Mouse (Mus musculus) lung, embryonic 15.5 days (tissue): ENCODE data around the gene Sptan1. TPM values are rescaled to one million over a fixed set of nuclear protein-coding genes. Genes with fewer than 3 reads are reported as not detected.
A peak's percentile ranks its signal among the peaks of the same experiment; 100 is the strongest.

Experiments
- ATAC-seq: fragments of 200-750 bp; cut with Nextera tagmentation; 2 replicates; pipeline ENCODE4 v1.8.0; 2017; ENCODE audit warnings: moderate number of reproducible peaks, borderline replicate concordance; ENCODE audit not compliant: low FRiP score, low TSS enrichment; ENCODE audit errors: extremely low read depth
- H3K27ac ChIP-seq: fragments of 300-500 bp; sonication (generic); 2 replicates; pipeline ENCODE4 v1.5.1; 2015; ENCODE audit warnings: moderate library complexity, mild to moderate bottlenecking, inconsistent platforms
- H3K27me3 ChIP-seq: fragments of 300-500 bp; sonication (generic); 2 replicates; pipeline ENCODE4 v1.6.1; 2015; ENCODE audit warnings: inconsistent platforms
- H3K36me3 ChIP-seq: fragments of 300-500 bp; sonication (generic); 2 replicates; pipeline ENCODE4 v1.6.1; 2015; ENCODE audit warnings: inconsistent platforms
- H3K4me1 ChIP-seq: fragments of 300-500 bp; sonication (generic); 2 replicates; pipeline ENCODE4 v1.6.1; 2015; ENCODE audit warnings: inconsistent platforms
- H3K4me2 ChIP-seq: fragments of 300-500 bp; sonication (generic); 2 replicates; pipeline ENCODE4 v1.6.1; 2015; ENCODE audit warnings: inconsistent platforms, mild to moderate bottlenecking, moderate library complexity
- H3K4me3 ChIP-seq: fragments of 300-500 bp; sonication (generic); 2 replicates; pipeline ENCODE4 v1.5.1; 2015; ENCODE audit warnings: mild to moderate bottlenecking, inconsistent platforms
- H3K9ac ChIP-seq: fragments of 300-500 bp; sonication (generic); 2 replicates; pipeline ENCODE4 v1.6.1; 2015; ENCODE audit warnings: inconsistent platforms
- H3K9me3 ChIP-seq: fragments of 300-500 bp; sonication (generic); 2 replicates; pipeline ENCODE4 v1.6.1; 2016; ENCODE audit warnings: inconsistent platforms
- WGBS: fragments of 180-500 bp; shearing (Covaris S2); methylation state at CpG from one replicate; pipeline ENCODE4 v1.1.7; 2015; 5-methylcytosine and 5-hydroxymethylcytosine counted together
- microRNA-seq: library from miRNA; unstranded; fragments of <30 nt; microRNA quantifications from one replicate; pipeline ENCODE4, GENCODE M21; 2016
- polyA plus RNA-seq: library from polyadenylated mRNA; unstranded; fragments of >200 nt; fragmentation: Nextera tagmentation; extraction: Ambion mirVana; gene quantifications from 2 replicates; pipeline ENCODE4 v1.2.1, GENCODE M21; 2015

Sptan1 gene
- polyA plus RNA-seq, 1 experiment from 2014 or later, result 102 TPM

DNA sequence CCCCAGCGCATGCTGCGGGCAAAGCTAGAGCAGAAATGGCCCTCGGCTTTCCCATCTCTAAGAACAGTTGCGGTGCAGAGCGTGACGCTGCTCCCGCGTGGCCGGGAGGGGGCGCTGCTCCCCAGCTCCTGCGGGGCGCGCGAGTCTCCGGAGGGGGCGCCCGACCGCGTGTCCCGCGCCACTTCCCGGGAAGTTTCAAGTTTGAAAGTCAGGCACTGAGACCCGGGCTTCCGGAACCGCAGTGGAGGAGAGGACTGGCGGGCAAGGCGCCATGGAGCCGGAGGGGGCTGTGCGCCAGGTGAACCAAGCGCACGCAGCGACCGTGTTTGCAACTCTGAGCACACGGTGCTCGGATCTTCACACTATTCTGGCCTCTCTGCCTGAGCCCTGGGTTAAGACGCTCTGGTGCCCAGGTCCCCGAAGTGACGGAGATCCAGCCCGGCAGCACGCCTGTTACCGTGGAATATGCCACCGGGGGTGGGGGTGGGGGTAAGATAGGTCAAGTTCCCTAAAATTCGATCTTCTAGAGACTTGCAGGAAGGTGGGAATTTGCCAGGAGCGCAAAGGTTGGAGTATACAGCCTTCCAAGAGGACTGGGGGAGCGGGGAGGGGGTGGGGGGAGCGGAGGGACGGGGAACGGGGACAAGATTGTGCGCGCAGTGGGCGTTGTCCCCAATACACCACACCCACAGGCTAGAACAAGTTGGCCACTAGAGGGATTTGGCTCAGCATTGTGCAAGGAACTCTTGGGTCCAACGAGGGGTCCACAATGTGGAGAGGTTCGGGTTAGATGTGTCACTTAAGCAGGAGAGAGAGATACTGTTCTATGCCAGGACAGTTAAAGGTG lies 112.4 kb downstream of the Sptan1 start, which contains the start of gene Pkn3:
Gene Pkn3, plus strand, starts transcription at position 183 of the 847 bp plus-strand sequence.
- peak within 1 kb of the TSS; percentile 97 for H3K4me2 ChIP-seq
- peak within 1 kb of the TSS; percentile 97 for H3K27ac ChIP-seq
- peak; percentile 82 for ATAC-seq
- H3K4me1 ChIP-seq, result peaks cover 17% of the 10 kb centered on the region
- H3K4me3 ChIP-seq, result peak within 1 kb of the TSS; percentile 76
- H3K9me3 ChIP-seq, result no peaks in the 10 kb centered on the region
- under 1% methylated on average over 53 of the region's 53 CpGs for WGBS
- H3K36me3 ChIP-seq, result peaks cover 10% of the 10 kb centered on the region
- no peaks in the 10 kb centered on the region for H3K27me3 ChIP-seq
- H3K9ac ChIP-seq, result peak within 1 kb of the TSS; percentile 80

DNA sequence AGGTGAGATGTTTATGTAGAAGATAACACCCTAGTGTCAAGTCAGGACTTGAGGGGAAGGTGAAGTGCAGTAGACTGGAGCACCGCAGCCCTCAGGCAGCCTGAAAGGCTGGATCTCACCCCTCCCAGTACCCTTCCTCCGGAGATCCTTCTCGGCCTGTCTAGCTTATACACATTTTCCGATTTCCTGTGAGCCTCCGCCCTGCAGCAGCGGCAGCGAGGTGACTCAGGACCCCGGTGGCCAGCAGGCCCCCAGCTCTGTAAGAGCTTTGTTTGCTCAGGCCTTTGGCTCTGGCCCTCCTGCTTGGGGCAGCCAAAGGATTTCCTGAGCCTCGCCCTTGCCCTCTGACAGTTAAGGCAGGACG lies 113.0 kb downstream of the Sptan1 start:
- no peaks in the 10 kb centered on the region for H3K27me3 ChIP-seq
- H3K9me3 ChIP-seq, result no peaks in the 10 kb centered on the region
- H3K36me3 ChIP-seq, result peaks cover 4% of the 10 kb centered on the region; the same call in 1 of the 2 replicates
- peak overlapping the region; percentile 97 for H3K4me2 ChIP-seq
- 0 out of 2 replicates have a peak, but pooled peaks have one; percentile 9 for ATAC-seq
- H3K9ac ChIP-seq, result peak overlapping the region; percentile 80
- H3K4me3 ChIP-seq, result peak overlapping the region; percentile 76
- WGBS, result 8% methylated on average over 10 of the region's 10 CpGs
- peak overlapping the region; percentile 97 for H3K27ac ChIP-seq
- peaks cover 17% of the 10 kb centered on the region for H3K4me1 ChIP-seq

DNA sequence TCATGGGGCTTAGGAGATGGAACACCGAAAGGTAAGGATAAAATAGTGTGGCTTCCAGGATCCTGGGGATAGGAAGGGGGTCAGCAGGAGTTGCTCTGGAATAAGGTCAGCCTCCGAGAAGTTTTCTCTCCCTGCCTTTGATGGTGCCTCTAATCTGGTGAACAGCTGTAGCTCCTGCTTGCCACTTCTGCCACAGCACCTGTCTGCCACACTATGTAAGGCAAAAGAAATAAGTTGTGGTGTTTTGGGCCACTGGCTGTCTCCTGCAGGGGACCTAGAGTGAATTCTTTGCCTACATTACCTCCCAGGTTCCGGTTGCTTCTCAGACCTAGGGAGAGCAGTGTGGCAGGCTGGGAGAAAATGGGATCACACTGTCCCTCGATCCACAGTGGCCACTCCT lies 113.4 kb downstream of the Sptan1 start:
- H3K9me3 ChIP-seq, result no peaks in the 10 kb centered on the region
- H3K4me3 ChIP-seq, result peak overlapping the region; percentile 76
- ATAC-seq, result no peak
- peaks cover under 1% of the 10 kb centered on the region; the same call in 1 of the 2 replicates for H3K36me3 ChIP-seq
- H3K27me3 ChIP-seq, result no peaks in the 10 kb centered on the region
- H3K27ac ChIP-seq, result peak overlapping the region; percentile 97
- H3K9ac ChIP-seq, result peak overlapping the region; percentile 80
- WGBS, result 61% methylated on average over 4 of the region's 4 CpGs
- H3K4me1 ChIP-seq, result peaks cover 17% of the 10 kb centered on the region
- H3K4me2 ChIP-seq, result peak overlapping the region; percentile 97

DNA sequence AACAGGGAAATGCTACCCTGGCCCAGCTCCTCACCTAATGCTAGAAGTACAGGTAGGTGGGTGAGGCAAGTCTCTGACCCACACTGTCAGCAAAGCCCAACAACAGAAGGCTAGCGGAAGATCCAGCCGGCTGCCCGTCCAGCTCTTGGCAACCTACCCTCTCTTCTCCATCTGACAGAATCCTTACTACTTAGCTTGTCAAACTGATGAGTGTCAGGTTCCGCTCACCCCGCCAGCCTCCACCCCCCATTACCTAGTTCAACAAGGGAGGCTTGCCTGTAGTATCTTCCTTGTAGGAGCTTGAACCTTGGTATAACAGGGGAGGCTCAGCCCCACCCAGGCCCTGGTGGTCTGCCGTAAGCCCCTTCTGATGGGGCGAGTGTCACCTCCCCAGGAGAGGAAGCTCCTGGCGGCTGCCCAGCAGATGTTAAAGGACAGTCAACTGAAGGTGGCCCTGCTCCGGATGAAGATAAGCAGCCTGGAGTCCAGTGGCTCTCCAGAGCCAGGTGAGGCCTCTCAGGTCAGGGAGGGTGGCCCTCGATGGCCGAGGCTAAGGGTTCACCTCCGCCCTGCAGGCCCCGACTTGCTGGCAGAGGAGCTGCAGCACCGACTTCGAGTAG lies 114.9 kb downstream of the Sptan1 start:
- no peak overlapping the region for H3K9ac ChIP-seq
- no peaks in the 10 kb centered on the region for H3K9me3 ChIP-seq
- no peaks in the 10 kb centered on the region for H3K27me3 ChIP-seq
- no peak overlapping the region for H3K4me3 ChIP-seq
- ATAC-seq, result no peak
- WGBS, result 79% methylated on average over 15 of the region's 15 CpGs
- no peak overlapping the region for H3K4me2 ChIP-seq
- no peak overlapping the region for H3K27ac ChIP-seq
- no peaks in the 10 kb centered on the region for H3K36me3 ChIP-seq
- peaks cover 29% of the 10 kb centered on the region for H3K4me1 ChIP-seq

Small RNA genes within 50 kb of the gene (microRNA-seq; reads per million reads assigned to microRNA genes)
- not detected for gene Mir6997

Other genes with a start within 250 kb of the Sptan1 start
- gene Gm13420, start 213.9 kb upstream of the Sptan1 start, polyA plus RNA-seq, result 1.7 TPM in 2 replicates
- 0.28 TPM in 1 of 2 replicates, not detected in the other for gene Gm13547, start 206.2 kb upstream of the Sptan1 start, polyA plus RNA-seq
- 28.3 and 30.3 TPM in 2 replicates for gene Coq4, start 178.1 kb upstream of the Sptan1 start, polyA plus RNA-seq
- gene Trub2, start 177.1 kb upstream of the Sptan1 start, polyA plus RNA-seq, result 38.0 and 38.4 TPM in 2 replicates
- gene Slc27a4, start 162.9 kb upstream of the Sptan1 start, polyA plus RNA-seq, result 14.9 and 15.4 TPM in 2 replicates
- 22.0 and 27.2 TPM in 2 replicates for gene Urm1, start 145.5 kb upstream of the Sptan1 start, polyA plus RNA-seq
- gene Cercam, start 96.4 kb upstream of the Sptan1 start, polyA plus RNA-seq, result 12.2 and 12.9 TPM in 2 replicates
- 55.8 and 62.3 TPM in 2 replicates for gene Odf2, start 76.3 kb upstream of the Sptan1 start, polyA plus RNA-seq
- 64.5 and 67.9 TPM in 2 replicates for gene Gle1, start 30.1 kb upstream of the Sptan1 start, polyA plus RNA-seq
- gene Wdr34, start 83.3 kb downstream of the Sptan1 start, polyA plus RNA-seq, result 34.0 and 34.5 TPM in 2 replicates
- 449 and 465 TPM in 2 replicates for gene Set, start 91.8 kb downstream of the Sptan1 start, polyA plus RNA-seq
- gene Pkn3, start 112.1 kb downstream of the Sptan1 start, polyA plus RNA-seq, result 13.2 and 14.7 TPM in 2 replicates
- 31.4 and 32.5 TPM in 2 replicates for gene Zdhhc12, start 128.1 kb downstream of the Sptan1 start, polyA plus RNA-seq
- gene Zer1, start 159.0 kb downstream of the Sptan1 start, polyA plus RNA-seq, result 6.5 and 8.1 TPM in 2 replicates
- 8.3 and 9.5 TPM in 2 replicates for gene Tbc1d13, start 168.2 kb downstream of the Sptan1 start, polyA plus RNA-seq
- 16.2 and 16.7 TPM in 2 replicates for gene Endog, start 205.9 kb downstream of the Sptan1 start, polyA plus RNA-seq
- gene Spout1, start 212.9 kb downstream of the Sptan1 start, polyA plus RNA-seq, result 70.9 and 71.8 TPM in 2 replicates
- gene Kyat1, start 240.3 kb downstream of the Sptan1 start, polyA plus RNA-seq, result 10.6 and 11.3 TPM in 2 replicates